Mouse (Mus musculus) layer of hippocampus, postnatal 10 days (tissue): ENCODE data around the gene Elovl3. TPM values are rescaled to one million over a fixed set of nuclear protein-coding genes. Genes with fewer than 3 reads are reported as not detected.
"Not testable (repeated sequence)": the region's sequence is repeated elsewhere in the genome, so short reads cannot be mapped to it uniquely, and the experiment has no call there.

Experiments
- DNase-seq, 2 experiments: peaks; one replicate each; pipeline ENCODE4 v3.0.0; 2021; ENCODE audit warnings: low spot score in 2 of 2
- total RNA-seq, 2 experiments: library from RNA; stranded (reverse); gene quantifications; 2 replicates each; pipeline ENCODE4 v1.2.3; 2021

Gene Elovl3
- total RNA-seq, 2 experiments from 2014 or later: not detected

DNA sequence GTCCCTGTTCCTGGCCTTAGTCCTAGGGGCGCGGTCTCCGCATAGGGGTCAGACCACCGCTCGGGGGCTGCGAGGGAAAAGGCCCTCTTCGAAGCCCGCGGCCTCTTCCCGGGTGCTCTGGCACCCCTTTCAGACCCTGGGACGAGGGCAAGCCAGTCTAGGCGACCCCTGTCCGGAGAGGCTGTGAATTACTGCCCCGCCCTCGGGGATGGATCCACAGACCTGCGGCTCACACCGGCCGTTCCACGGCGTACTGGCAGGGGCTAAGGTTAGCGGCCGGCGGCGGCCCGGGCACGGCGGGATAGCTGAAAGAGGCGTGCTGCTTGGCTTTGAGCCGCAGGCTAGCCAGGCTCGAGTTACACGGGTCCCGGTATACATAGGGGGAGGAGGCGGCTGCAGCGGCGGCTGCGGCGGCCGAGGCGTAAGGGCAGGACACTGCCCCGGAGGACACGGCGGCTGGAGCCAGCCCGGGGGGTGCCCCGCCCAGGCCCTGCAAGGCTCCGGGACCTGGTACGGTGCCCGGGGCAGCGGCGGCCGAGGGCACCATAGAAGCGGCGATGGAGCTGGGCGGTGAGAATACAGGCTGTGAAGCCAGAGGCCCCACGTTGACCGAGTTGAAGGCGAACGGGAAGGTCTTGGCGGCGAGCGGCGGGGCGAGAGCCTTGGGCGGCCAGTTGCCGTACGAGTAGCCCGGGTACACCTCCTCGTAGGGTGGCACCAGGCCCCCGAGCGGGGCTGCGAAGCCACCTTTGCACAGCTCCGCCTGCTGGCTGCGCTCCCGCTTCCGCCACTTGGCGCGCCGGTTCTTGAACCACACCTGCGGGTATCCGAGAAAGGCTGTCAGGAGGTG lies 4.3 kb downstream of the Elovl3 start:
- peak; percentile 32 to 44 for DNase-seq

DNA sequence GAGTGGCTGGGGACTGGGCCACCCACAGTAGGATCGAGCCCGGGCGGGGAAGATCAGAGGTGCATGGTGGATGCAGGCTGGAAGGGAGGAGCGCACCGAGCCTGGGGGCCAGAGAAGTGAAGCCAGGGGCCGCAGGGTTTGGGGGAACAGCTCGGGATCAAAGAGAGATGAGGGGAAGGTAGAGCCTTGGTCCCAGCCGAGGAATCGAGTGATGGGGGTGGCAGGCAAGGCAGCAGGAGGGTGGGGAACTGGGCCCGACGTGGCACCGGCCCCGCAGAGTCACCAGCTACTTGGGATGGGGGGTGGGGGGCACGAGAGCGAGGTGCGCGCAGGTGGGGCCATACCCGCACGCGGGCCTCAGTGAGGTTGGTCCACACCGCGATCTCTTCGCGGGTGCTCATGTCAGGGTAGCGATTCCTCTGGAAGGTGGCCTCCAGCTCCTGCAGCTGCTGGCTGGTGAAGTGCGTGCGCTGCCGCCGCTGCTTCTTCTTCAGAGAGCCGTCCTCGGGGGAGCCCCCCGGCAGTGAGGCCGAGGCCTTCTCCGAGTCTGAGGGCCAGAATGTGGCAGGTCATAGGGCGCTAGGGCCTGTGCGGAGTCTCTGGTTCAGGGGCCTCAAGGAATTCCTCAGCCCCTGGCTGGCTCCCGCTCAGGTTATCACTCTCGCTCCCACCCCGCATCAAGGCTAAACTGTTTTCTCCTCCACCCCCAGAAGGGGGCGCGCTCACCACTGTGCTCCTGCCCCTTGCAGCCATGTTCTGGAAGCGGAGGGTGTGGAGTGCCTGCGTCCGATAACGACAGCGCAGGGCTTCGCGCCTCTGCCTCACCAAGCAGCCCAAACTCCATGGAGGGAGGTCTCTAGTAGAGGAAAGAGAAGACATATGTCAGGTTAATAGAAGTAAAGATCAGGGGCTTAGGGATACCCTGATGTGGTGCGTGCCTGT lies 5.2 kb downstream of the Elovl3 start:
- peak; percentile 60 to 74 for DNase-seq

- DNase-seq: no peak
Measured at GRCm38 (mm10) chr19:46140324-46140723, 8.6 kb downstream of the Elovl3 start.

DNA sequence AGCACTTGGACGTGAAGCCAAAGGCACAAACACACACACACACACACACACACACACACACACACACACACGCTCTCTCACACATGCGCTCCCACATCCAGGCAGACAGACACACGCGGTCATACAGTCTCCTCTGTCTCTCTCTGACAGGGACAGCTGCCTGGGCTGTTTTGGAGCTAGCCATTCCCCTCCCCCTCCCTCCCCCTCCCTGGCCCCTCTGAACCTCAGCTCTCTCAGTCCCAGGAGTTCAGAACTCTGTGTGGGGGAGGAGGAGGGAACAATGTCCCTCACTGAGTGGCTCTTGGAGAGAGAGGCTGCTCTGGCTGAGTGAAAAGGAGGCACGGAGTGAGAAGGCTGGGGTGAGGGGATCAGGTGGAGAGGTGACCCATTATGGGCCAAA lies 9.4 kb downstream of the Elovl3 start:
- no peak for DNase-seq

DNA sequence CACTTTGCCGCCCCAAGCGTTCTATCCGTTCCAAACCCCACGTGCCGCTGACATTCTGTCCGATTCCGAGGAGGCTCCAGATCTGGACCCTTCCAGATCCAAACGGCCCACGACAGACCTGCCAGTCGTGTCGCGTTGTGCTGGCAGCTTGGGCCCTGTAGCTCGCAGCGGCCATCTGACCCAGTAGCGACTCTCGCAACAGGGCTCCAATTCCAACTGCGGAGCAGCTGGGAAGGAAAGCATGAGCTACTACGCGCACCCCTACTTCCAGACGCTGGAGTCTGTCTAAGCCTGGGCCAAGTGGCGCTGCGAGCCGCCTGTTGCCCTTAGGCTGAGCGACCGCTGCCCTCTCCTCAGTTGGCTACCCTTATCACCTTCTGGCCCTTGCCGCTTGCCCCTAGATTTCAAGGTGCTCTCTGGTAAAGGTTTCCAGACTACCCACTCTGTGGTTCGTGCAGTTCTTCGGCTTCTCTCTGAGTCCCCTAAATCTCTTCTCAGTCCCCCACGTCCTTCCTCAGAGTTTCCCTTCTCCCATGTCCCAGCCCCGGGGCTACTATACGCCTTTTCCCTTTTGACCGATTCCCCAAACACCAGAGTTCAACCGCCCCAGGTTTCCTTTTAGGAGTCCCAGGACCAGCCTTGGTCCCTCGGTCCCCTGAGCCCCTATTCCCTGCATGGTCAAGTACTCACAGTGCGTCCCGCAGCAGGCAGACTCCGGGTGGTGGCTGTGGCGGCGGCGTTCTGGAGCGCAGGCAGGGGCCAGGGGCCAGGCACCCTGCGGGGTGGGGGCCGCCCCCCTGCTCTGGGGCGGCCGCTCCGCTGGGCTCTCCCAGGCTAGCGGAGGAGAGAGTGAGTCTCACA lies 16.0 kb downstream of the Elovl3 start, which contains the start of gene Pitx3:
TSS of gene Pitx3 (minus strand) at position 816 of the 861 bp plus-strand sequence.
- DNase-seq: no peak

DNA sequence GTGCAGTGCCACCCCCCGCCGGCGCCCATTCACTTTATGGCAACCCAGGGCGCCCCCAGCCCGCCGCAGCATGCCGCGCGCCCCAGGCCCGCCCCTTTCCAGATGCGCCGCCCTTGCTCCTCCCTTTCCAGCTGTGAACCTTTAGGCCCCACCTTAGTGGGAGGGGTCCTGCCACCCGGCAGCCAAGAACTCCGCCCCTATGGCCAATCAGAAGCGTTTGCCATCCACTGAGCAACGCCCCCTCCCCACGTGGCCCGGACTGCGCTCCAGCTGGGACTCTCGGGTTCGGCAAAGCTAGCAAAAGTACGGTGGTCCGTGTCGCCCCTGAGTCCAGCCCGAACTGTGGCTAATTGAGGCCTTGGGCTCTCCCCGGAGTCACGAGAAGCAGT lies 16.7 kb downstream of the Elovl3 start:
- DNase-seq: peak; percentile 63 to 75

- DNase-seq: no peak
Measured at GRCm38 (mm10) chr19:46149091-46149490, 17.4 kb downstream of the Elovl3 start.

DNA sequence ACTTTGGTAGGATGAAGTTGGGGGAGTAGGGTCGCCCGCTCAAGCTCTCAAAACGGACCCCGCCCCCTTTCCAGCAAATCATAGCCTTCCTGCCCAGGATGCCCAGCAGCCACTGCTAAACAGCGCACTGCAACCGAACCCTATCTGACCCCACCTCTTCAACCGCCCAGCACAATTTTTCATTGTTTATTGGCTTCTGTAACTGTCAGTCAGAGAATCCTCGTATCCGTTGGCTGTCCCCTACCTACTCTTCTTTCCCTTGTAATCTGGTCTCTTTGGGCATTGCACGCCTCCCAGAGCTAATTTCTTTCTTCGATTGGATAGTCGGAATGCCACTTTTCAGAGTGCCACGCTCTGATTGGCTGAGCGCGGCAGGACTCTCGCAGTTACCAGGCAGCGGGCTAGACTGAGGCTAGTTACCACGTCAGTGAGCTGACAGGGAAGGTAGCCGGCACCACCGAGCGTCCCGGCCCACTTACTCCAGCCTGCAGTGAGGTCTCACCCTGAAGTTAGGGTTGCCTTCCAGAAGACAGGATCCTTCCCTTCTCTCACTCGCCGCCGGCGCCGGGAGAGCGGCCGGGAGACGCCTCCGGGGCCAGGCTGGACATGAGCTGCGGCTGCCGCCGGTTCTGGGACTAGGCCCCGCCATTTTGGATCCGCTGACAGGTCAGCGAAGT lies 20.6 kb downstream of the Elovl3 start, which contains the start of gene Gbf1:
TSS of gene Gbf1 (plus strand) at position 383 of the 677 bp plus-strand sequence.
- DNase-seq: peak; percentile 89 to 94

DNA sequence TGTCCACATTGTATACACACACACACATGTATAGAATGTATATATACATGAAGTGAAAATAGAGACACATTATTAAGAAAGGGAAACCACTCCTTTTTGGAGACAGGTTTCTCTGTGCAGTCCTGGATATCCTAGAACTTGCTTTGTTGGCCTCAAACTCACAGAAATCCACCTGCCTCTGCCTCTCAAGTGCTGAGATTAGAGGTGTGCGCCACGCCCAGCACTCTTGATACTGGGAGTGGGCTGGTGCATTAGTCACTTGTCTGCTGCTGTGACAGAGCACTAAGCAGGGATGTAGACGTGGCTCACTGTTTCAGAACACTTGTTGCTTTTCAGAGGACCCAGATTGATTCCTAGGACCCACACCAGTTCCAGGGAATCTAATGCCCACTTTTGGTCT lies 34.3 kb downstream of the Elovl3 start:
- no peak for DNase-seq

DNA sequence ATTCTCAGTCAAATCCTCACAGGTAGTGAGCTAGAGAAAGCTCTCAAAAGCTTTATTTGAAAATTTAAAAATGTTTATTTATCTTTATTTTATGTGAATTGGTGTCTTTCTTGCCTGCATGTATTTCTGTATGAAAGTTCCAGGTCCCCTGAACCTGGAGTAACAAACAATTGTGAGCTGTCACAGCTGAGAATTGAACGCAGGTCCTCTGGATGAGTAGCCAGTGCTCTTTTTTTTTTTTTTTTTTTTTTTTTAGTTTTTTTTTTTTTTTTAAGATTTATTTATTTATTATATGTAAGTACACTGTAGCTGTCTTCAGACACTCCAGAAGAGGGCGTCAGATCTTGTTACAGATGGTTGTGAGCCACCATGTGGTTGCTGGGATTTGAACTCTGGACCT lies 35.5 kb downstream of the Elovl3 start:
- DNase-seq: not testable (repeated sequence)

GRCm38 (mm10) chr19:46169396-46169795 lies 37.7 kb downstream of the Elovl3 start:
- no peak for DNase-seq

- DNase-seq: no peak
Measured at GRCm38 (mm10) chr19:46169913-46170312, 38.2 kb downstream of the Elovl3 start.

DNA sequence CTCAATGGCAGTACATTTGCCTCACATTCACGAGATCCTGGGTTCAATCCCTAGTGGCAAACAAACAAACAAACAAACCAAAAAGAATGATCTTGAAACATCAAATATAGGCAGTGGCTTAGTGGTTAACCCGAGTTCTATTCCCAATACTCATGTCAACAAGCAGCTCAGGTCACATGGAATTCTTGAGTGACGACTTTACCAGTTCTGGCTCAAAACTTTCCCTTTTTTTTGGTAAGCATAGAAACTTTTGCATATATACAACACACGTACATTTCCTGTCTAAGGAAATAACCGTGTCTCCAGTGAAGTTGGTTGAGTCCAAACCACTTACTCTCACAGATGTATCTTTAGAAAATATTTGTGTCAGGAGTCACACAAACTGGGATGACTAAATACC lies 40.8 kb downstream of the Elovl3 start:
- DNase-seq: no peak

DNA sequence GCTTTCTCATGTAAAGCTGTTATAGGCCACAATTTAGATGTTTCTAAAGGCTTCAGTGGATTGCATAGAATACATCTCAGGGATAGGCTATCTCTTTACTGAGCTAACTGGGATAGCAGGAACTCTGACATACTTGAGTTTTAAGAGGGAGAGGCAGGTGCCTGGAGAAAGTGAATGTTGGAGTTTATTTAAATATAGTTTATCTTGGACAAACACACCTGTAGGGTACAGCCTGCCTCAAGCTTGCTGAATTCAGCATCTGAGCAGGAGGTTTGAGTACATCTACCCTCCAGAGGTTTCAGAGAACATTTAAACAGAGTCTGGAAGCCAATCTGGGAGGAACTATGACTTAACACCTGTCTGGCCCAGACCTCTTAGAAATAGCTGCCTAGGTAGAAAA lies 43.5 kb downstream of the Elovl3 start:
- DNase-seq: no peak

- no peak for DNase-seq
Measured at GRCm38 (mm10) chr19:46177046-46177445, 45.3 kb downstream of the Elovl3 start.

DNA sequence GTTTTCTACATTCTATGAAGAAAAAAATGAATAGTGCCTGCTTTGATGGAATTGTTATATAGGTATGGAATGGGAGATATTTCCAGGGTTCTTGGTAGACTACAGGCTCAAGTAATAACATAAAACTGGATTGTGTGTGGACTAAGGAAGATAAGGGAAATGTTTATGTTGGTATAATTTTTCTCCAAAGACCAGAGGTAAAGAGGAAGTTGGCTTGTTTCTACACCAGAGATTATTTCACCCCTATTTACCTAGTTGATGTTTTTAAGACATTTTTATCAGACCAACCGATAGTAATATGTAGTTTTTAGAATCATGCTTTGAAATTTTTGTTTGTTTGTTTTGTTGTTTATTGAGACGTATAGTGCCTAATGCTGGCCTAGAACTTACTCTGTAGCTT lies 48.6 kb downstream of the Elovl3 start:
- DNase-seq: no peak

- DNase-seq: no peak
Measured at GRCm38 (mm10) chr19:46182241-46182640, 50.5 kb downstream of the Elovl3 start.
